Comparison of ENCODE assay signal across 27 mouse cellular contexts in the genomic region with DNA sequence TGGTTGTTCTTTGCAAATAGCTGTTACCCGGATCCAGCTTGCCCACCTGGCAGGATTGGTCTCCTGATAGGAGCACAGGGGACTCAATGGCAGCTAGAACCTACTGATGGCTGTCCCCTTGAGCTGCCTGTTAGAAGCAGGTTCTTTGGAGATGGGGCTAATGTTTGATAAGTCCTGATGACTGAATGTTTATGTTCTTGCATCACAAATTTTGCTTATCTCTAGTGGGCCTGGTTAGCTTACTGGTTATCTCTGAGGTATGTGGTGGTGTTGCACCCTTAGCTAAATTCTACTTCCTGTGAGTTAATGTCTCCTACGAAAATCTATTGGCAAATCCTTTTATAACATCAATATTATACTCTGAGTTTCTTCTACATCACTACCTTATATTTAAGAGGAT. TPM values are rescaled to one million over a fixed set of nuclear protein-coding genes. Genes with fewer than 3 reads are reported as not detected.
DNase-seq lines count a peak whose midpoint lies in the region; ATAC-seq lines count a peak whose summit lies in the region.
"Had no signal": no experiment of that assay in that cellular context is flagged by ENCODE, and none has a peak within 500 bp of the region (broad histone marks: within the 10 kb centered on the region; RNA-seq: fewer than 3 reads in every experiment).

No protein-coding gene starts in this region.

- peaks cover 4% of the 10 kb centered on the region; the same call in 1 of the 2 replicates for H3K4me1 ChIP-seq in heart, embryonic 12.5 days (replicated peaks)
- H3K4me1 ChIP-seq: embryonic facial prominence, embryonic 12.5 days; embryonic facial prominence, embryonic 15.5 days; heart, embryonic 13.5 days had no signal

- H3K9ac ChIP-seq in heart, embryonic 12.5 days, result no peak overlapping the region
- H3K9ac ChIP-seq: embryonic facial prominence, embryonic 12.5 days; embryonic facial prominence, embryonic 15.5 days; forebrain, postnatal 0 days; heart, embryonic 13.5 days; hindbrain, embryonic 14.5 days had no signal

- H3K27me3 ChIP-seq in heart, embryonic 12.5 days (replicated peaks), result no peaks in the 10 kb centered on the region
- H3K27me3 ChIP-seq: CH12.LX; embryonic facial prominence, embryonic 12.5 days; embryonic facial prominence, embryonic 15.5 days; heart, embryonic 13.5 days had no signal

- no peak overlapping the region for H3K4me2 ChIP-seq in heart, embryonic 12.5 days
- H3K4me2 ChIP-seq: embryonic facial prominence, embryonic 12.5 days; embryonic facial prominence, embryonic 15.5 days; heart, embryonic 13.5 days; hindbrain, embryonic 14.5 days had no signal

- no peak for ATAC-seq in heart, embryonic 12.5 days (ENCODE audit: insufficient number of reproducible peaks, low FRiP score)
- ATAC-seq in megakaryocyte, adult 5-6 weeks (ENCODE audit: poor library complexity, severe bottlenecking), result peak; percentile 30; the same call in 1 of the 2 replicates
- ATAC-seq: activated CD4-positive, CD25-positive, alpha-beta regulatory T cell, adult 4 months; forebrain, embryonic 14.5 days; forebrain, postnatal 0 days; hindbrain, postnatal 0 days; inflammation-experienced regulatory T-cells, adult 6 months had no signal

- WGBS in heart, embryonic 12.5 days, result 53% methylated on average over 2 of the region's 2 CpGs

- 0 out of 2 replicates have a peak, but pooled peaks cover 3% of the 10 kb centered on the region for H3K9me3 ChIP-seq in heart, embryonic 12.5 days (replicated peaks)
- H3K9me3 ChIP-seq: embryonic facial prominence, embryonic 12.5 days; embryonic facial prominence, embryonic 15.5 days; heart, embryonic 13.5 days had no signal

- peak; percentile 83 for DNase-seq in heart, adult 11 months
- peak; percentile 33 for DNase-seq in 416B (ENCODE audit: low read depth)
- DNase-seq in cerebellum, postnatal 4 days (ENCODE audit: low spot score in 2 of 2), result no peak
- no peak for DNase-seq in ovary, adult 18-20 months (ENCODE audit: low spot score)
- DNase-seq: adrenal gland, adult 8-10 months; adrenal gland, postnatal 25 days; B cell, adult 2 months; cerebellum, adult 11-12 months; cerebellum, adult 8-10 months; cerebellum, postnatal 14 days; forebrain, postnatal 0 days; gastrocnemius, adult 2 months; gastrocnemius, postnatal 14 days; heart, adult 18-20 months; heart, postnatal 14 days; heart, postnatal 4 days had no signal

- H3K36me3 ChIP-seq in heart, embryonic 12.5 days, result peaks cover 32% of the 10 kb centered on the region

- no peak overlapping the region for H3K27ac ChIP-seq in heart, embryonic 12.5 days (ENCODE audit: poor library complexity, severe bottlenecking)
- H3K27ac ChIP-seq: embryonic facial prominence, embryonic 12.5 days; embryonic facial prominence, embryonic 15.5 days; gastrocnemius, adult 2 months; heart, embryonic 13.5 days; hindbrain, embryonic 14.5 days; hindbrain, postnatal 0 days had no signal

- H3K4me3 ChIP-seq in heart, embryonic 12.5 days, result no peak overlapping the region
- H3K4me3 ChIP-seq: embryonic facial prominence, embryonic 12.5 days; embryonic facial prominence, embryonic 15.5 days; gastrocnemius, adult 2 months; heart, embryonic 13.5 days had no signal

RNA-seq across cellular contexts. Expression of a gene that starts 20.1 kb away (rescaled TPM):
- polyA plus RNA-seq in heart, embryonic 12.5 days (2016; fragmentation: Nextera tagmentation; extraction: Ambion mirVana), result 3.8 and 4.5 TPM in 2 replicates
- 1,942 and 2,045 TPM in 2 replicates for total RNA-seq in megakaryocyte, adult 5-6 weeks (2015)
- 1,369 and 1,731 TPM in 2 replicates for total RNA-seq in megakaryocyte, adult 5-6 weeks (2017)
- total RNA-seq: gastrocnemius, adult 2 months had no signal

RNA-seq across cellular contexts. Expression of a gene that starts 33.8 kb away (rescaled TPM):
- polyA plus RNA-seq in heart, embryonic 12.5 days (2016; fragmentation: Nextera tagmentation; extraction: Ambion mirVana), result 146 and 153 TPM in 2 replicates
- 45.6 and 56.6 TPM in 2 replicates for total RNA-seq in megakaryocyte, adult 5-6 weeks (2015)
- total RNA-seq in megakaryocyte, adult 5-6 weeks (2017), result 81.4 and 81.5 TPM in 2 replicates

RNA-seq across cellular contexts. Expression of a gene that starts 51.5 kb away (rescaled TPM):
- polyA plus RNA-seq in heart, embryonic 12.5 days (2016; fragmentation: Nextera tagmentation; extraction: Ambion mirVana), result 14.4 and 14.6 TPM in 2 replicates
- total RNA-seq in megakaryocyte, adult 5-6 weeks (2015), result 36.7 and 39.9 TPM in 2 replicates
- total RNA-seq in megakaryocyte, adult 5-6 weeks (2017), result 42.2 and 45.1 TPM in 2 replicates

Comparison
In these comparisons a context has a peak if more than half of its experiments do, and no peak if none do; other contexts are left out.
1. DNase-seq: peak in heart, adult 11 months (single experiment) and 416B (single experiment); none in cerebellum, postnatal 4 days (0 of 2) and ovary, adult 18-20 months (single experiment).